Mouse (Mus musculus) neural tube, embryonic 12.5 days (tissue): ENCODE results near the gene Pigk. TPM values are rescaled to one million over a fixed set of nuclear protein-coding genes. Genes with fewer than 3 reads are reported as not detected.

Experiments used
- ATAC-seq: fragments of 200-750 bp; cut with Nextera tagmentation; 2 replicates; pipeline ENCODE4 v1.8.0; 2017; ENCODE audit warnings: low read depth, mild to moderate bottlenecking, moderate TSS enrichment, moderate library complexity; ENCODE audit not compliant: low FRiP score
- H3K27ac ChIP-seq: fragments of 300-500 bp; sonication (generic); 2 replicates; pipeline ENCODE4 v1.5.1; 2016
- H3K27me3 ChIP-seq: fragments of 300-500 bp; sonication (generic); replicated peaks from 2 replicates; pipeline ENCODE4 v1.6.1; 2016; ENCODE audit warnings: mild to moderate bottlenecking
- H3K36me3 ChIP-seq: fragments of 300-500 bp; sonication (generic); 2 replicates; pipeline ENCODE4 v1.6.1; 2016; ENCODE audit warnings: mild to moderate bottlenecking
- H3K4me1 ChIP-seq: fragments of 300-500 bp; sonication (generic); 2 replicates; pipeline ENCODE4 v1.6.1; 2016
- H3K4me2 ChIP-seq: fragments of 300-500 bp; sonication (generic); replicated peaks from 2 replicates; pipeline ENCODE4 v1.6.1; 2016; ENCODE audit warnings: mild to moderate bottlenecking
- H3K4me3 ChIP-seq: fragments of 300-500 bp; sonication (generic); 2 replicates; pipeline ENCODE4 v1.5.1; 2016
- H3K9ac ChIP-seq: fragments of 300-500 bp; sonication (generic); 2 replicates; pipeline ENCODE4 v1.6.1; 2016; ENCODE audit warnings: mild to moderate bottlenecking
- H3K9me3 ChIP-seq: fragments of 300-500 bp; sonication (generic); 2 replicates; pipeline ENCODE4 v1.6.1; 2016; ENCODE audit warnings: mild to moderate bottlenecking
- WGBS: fragments of 180-500 bp; shearing (Covaris S2); methylation state at CpG from one replicate; pipeline ENCODE4 v1.1.7; 2016; 5-methylcytosine and 5-hydroxymethylcytosine counted together
- polyA plus RNA-seq: library from polyadenylated mRNA; unstranded; fragments of >200 nt; fragmentation: Nextera tagmentation; extraction: Ambion mirVana; gene quantifications from 2 replicates; pipeline ENCODE4 v1.2.1, GENCODE M21; 2016

Gene Pigk
- polyA plus RNA-seq, 1 experiment from 2014 or later, result 45.9 TPM

DNA sequence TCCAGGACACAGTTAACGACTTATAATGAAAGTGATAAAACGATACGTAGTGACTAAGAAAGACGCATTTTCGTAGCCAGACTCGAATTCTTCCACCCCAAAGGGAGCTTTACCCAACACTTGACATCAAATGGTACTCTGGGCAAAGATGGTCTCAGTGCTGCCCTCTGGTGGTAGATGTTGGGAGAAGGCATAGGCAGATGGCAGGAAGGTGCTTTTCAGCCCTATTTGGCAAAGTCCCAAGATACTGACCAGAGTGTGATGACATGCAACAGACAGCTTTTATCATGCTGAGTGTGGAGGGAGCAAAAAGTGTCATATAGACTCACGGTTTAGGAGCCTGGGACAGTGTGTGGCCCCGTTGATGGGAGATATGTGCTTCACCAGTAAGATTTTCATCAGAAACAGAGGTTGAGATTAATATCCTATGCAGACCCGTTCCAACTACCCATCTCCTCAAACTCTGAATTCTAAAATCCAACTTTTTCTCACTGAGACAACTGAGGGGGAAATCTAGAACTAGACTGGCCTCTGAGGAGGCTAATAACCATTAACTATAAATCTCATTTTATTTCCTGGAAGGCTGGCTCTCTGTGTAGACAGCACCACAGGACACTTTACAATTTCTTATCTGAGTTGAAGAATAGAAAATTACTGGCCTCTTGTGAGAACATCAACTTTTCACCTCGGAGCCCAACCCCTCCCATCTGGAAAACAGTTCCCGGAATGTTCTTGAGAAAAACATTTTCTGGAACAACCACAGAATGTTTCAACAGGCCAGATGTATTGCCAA, 244.7 kb downstream of the Pigk start:
- H3K27ac ChIP-seq, result no peak overlapping the region
- H3K9ac ChIP-seq, result no peak overlapping the region
- no peak overlapping the region for H3K4me2 ChIP-seq
- H3K4me1 ChIP-seq, result no peaks in the 10 kb centered on the region
- H3K27me3 ChIP-seq, result no peaks in the 10 kb centered on the region
- no peaks in the 10 kb centered on the region for H3K9me3 ChIP-seq
- 64% methylated on average over 11 of the region's 11 CpGs for WGBS
- H3K36me3 ChIP-seq, result no peaks in the 10 kb centered on the region
- no peak for ATAC-seq
- no peak overlapping the region for H3K4me3 ChIP-seq

DNA sequence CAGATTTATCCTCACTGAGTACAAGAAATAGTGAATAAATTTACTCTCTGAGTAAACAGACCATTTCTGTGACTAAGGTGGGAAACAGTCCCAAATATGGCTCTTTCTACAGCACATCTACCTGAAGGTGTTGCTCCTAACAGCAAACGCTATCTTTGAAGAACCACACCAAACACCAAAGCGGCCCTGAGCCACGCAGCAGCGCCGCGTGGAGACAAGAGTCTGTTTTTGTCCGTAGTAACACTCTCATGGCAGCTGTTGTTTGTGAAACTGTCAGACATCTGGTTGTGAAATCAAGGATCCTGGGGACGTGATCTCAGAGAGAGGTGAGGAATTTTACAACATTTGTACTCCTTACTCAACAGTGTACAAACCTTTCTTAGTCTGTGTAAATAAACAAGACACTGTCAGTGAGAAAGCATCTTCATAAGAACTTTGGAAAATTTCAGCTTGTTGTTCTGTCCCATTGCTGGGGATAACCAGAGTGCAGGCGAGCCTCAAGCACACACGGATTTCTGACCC, 248.0 kb downstream of the Pigk start:
- WGBS, result 78% methylated on average over 10 of the region's 10 CpGs
- ATAC-seq, result no peak
- Histone ChIP-seq H3K27me3 (no peaks in the 10 kb centered on the region), H3K4me3 (no peak overlapping the region), H3K4me2 (no peak overlapping the region), H3K36me3 (no peaks in the 10 kb centered on the region), H3K9me3 (0 out of 2 replicates have a peak, but pooled peaks cover 2% of the 10 kb centered on the region), H3K4me1 (no peaks in the 10 kb centered on the region), H3K27ac (no peak overlapping the region), H3K9ac (no peak overlapping the region)

DNA sequence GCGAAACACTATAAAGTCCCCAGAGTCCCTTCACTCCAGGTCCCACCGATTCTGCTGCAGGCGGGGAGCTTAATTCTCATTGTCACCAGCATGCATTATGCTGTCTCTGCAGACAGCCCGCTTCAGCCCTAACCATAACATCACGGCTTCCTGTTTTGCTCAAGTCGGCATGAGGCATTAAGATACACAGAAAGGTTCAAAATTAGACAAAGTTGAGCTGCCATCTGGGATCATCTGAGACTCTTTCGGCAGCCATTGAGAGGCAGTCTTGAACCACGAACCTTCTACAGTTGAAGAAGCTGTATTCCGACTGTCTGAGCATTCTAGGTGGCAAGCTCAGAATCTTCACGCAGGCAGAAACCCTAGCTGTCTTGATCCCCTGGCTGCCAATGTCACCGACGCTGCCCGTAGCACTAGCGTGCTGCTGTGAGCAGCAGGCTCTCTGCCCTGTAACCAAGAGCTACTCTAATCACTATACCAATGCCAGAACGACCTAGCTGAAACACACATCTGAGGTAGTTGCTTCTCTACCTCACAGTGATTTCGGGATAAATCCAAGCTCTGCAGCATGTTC, 256.0 kb downstream of the Pigk start:
- Histone ChIP-seq H3K9ac (no peak overlapping the region), H3K27me3 (no peaks in the 10 kb centered on the region), H3K9me3 (0 out of 2 replicates have a peak, but pooled peaks cover 2% of the 10 kb centered on the region), H3K36me3 (no peaks in the 10 kb centered on the region), H3K27ac (no peak overlapping the region), H3K4me2 (no peak overlapping the region), H3K4me3 (no peak overlapping the region), H3K4me1 (no peaks in the 10 kb centered on the region)
- ATAC-seq, result no peak
- 72% methylated on average over 16 of the region's 16 CpGs for WGBS

DNA sequence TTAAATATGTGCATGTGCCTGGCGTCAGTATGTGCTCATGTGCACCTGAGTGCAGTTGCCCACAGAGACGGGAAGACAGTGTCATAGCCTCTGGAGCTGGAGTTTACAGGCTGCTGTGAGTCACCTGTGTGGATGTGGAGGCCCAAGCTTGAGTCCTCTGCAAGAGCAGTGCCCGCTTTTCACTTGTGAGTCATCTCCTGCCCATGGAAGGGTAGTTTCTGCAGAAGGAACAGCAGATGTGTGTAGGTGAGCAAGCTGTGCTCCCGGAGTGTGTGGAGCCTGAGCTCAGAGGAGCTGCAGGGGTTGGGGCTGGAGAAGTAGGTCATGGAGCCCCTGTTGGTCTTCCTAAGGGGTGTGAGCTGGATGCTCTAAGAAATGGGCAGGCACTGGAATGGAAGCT, 257.5 kb downstream of the Pigk start:
- Histone ChIP-seq H3K4me3 (no peak overlapping the region), H3K27ac (no peak overlapping the region), H3K36me3 (no peaks in the 10 kb centered on the region), H3K9ac (no peak overlapping the region), H3K4me2 (no peak overlapping the region), H3K9me3 (0 out of 2 replicates have a peak, but pooled peaks cover 2% of the 10 kb centered on the region), H3K27me3 (no peaks in the 10 kb centered on the region), H3K4me1 (no peaks in the 10 kb centered on the region)
- no peak for ATAC-seq
- WGBS, result 89% methylated on average over 4 of the region's 4 CpGs

DNA sequence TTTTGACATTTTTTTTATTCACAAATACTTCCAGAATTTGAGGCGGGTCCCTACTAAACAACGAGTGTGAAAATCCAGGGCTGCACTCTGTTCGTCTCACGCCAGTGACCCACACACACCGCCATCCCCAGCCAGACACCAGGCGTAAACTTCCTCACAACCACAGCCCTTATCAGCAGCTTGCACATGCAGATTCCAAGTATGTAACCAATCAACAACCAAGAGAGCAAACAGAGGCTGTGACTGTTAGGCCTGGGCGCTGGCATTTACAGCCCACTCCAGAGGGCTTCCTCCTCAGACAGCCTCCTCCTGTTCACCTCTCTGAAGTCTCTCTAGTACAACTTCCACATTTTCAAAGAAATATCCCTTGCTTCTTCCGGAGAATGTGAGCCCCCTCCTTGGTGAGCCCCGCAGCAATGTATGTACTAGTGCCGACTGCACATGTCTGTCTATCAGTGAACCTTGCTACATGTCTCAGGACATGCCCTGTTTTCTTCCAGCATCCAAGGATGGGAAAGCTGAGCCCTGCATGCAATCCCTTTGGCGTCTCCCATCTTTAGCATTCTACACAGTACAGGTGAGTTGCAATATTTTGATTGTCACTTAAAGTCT, 265.7 kb downstream of the Pigk start:
- Histone ChIP-seq H3K27me3 (peaks cover 15% of the 10 kb centered on the region), H3K9ac (no peak overlapping the region), H3K4me1 (peaks cover 19% of the 10 kb centered on the region), H3K9me3 (no peaks in the 10 kb centered on the region), H3K27ac (no peak overlapping the region), H3K36me3 (no peaks in the 10 kb centered on the region), H3K4me2 (peak overlapping the region; percentile 92), H3K4me3 (no peak overlapping the region)
- 78% methylated on average over 11 of the region's 11 CpGs for WGBS
- no peak for ATAC-seq

DNA sequence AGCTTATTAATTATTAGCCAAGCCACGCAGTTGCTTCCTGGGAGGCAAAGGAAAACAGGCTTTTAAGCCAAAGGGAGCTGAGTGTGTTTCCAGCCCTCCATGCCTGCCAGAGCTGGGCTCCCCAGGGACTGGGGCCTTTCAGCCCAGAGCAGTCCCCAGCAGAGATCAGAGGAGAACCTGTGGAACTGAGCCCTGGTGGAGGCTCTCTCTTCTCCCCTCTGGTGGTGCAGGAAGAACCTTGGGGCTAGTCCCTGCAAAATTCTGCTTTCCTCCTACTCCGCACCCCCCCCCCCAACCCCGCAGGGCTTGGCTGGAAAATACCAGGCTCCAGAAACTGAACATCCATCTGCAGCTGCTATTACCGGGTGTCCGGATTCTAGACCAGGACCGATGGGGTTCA, 266.5 kb downstream of the Pigk start:
- H3K9me3 ChIP-seq, result no peaks in the 10 kb centered on the region
- peak overlapping the region; percentile 52 for H3K4me3 ChIP-seq
- no peak for ATAC-seq
- H3K9ac ChIP-seq, result peak overlapping the region; percentile 61
- H3K27me3 ChIP-seq, result peaks cover 15% of the 10 kb centered on the region
- H3K27ac ChIP-seq, result no peak overlapping the region
- H3K36me3 ChIP-seq, result no peaks in the 10 kb centered on the region
- 5% methylated on average over 6 of the region's 6 CpGs for WGBS
- peak overlapping the region; percentile 92 for H3K4me2 ChIP-seq
- peaks cover 19% of the 10 kb centered on the region for H3K4me1 ChIP-seq

DNA sequence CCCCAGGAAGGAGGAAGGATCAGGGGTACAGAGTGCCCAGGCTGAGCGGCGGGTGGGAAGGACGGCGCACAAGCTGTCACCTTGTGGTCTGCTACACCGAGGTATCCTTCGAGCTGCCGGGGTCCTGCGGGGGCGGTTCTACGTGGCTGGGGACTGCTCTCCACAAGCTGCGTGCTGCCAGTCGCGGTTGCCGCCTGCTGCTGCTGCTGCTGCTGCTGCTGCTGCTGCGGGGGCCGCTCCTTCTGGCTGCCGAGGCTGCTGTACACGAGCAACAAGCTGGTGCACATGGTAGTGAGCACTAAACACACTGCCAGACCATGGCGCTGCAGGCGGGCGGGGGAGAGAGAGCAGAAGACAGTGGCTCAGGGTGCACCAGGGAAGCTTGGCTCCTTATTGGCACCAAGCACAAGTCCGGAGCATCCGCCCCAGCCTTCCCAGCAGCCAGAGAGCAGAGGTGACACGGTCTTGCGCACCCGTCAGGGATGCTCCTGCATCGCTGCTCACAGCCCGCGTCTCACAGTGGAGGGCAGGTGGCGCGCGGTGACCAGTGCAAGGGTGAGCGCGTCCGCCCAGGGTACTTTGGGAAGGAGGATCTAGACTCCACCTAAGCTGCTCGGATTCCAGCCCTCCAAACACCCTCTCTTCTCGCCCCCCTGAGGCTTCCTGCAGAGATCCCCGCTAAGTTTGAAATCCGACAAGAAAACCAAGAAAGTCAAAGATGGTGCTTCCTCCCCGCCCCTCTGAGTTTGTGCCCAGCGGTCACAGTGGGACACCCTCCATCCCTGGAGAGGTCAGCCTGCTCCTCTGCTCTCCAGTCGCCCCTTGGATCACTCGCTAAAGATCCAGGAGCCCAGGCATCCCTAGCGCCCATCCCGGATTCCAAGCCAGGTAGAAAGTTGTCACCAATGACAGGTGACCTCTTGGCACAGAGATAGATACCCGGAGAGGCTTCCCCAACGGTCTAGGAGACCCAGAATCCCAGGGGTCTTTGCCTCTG, 267.4 kb downstream of the Pigk start:
- peak; percentile 77 for ATAC-seq
- peak overlapping the region; percentile 52 for H3K4me3 ChIP-seq
- H3K27ac ChIP-seq, result peak overlapping the region; percentile 34; the same call in 1 of the 2 replicates
- peak overlapping the region; percentile 92 for H3K4me2 ChIP-seq
- H3K4me1 ChIP-seq, result peaks cover 19% of the 10 kb centered on the region
- no peaks in the 10 kb centered on the region for H3K36me3 ChIP-seq
- H3K9me3 ChIP-seq, result no peaks in the 10 kb centered on the region
- H3K9ac ChIP-seq, result peak overlapping the region; percentile 61
- peaks cover 15% of the 10 kb centered on the region for H3K27me3 ChIP-seq
- WGBS, result under 1% methylated on average over 47 of the region's 47 CpGs

DNA sequence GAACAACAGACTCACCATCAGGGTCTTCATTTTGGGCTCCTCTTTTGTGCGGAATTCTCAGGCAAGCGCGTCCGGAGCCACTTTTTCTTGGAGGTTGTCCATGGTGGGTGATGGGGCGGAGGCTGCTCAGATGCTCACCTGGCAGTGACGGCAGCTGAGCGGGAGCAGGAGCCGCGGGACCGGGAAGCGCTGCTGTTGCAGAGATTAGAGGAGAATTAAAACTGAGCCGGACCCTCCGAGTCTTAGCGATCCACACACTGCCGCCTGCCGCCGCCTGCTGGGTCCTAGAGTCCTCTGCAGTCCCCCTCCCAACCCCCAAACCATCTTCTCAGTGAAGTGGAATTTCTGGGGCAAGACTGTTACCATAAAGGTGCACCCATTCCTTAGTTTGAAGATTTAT, 268.1 kb downstream of the Pigk start, which contains the start of gene St6galnac5:
Gene St6galnac5 (minus strand): TSS at position 259 of the 400 bp plus-strand sequence.
- Histone ChIP-seq H3K4me2 (peak within 1 kb of the TSS; percentile 92), H3K9ac (peak within 1 kb of the TSS; percentile 61), H3K9me3 (no peaks in the 10 kb centered on the region), H3K4me1 (peaks cover 19% of the 10 kb centered on the region), H3K36me3 (no peaks in the 10 kb centered on the region), H3K27me3 (peaks cover 15% of the 10 kb centered on the region), H3K27ac (peak within 1 kb of the TSS; percentile 34; the same call in 1 of the 2 replicates), H3K4me3 (peak within 1 kb of the TSS; percentile 52)
- 2% methylated on average over 17 of the region's 17 CpGs for WGBS
- ATAC-seq, result peak; percentile 59

DNA sequence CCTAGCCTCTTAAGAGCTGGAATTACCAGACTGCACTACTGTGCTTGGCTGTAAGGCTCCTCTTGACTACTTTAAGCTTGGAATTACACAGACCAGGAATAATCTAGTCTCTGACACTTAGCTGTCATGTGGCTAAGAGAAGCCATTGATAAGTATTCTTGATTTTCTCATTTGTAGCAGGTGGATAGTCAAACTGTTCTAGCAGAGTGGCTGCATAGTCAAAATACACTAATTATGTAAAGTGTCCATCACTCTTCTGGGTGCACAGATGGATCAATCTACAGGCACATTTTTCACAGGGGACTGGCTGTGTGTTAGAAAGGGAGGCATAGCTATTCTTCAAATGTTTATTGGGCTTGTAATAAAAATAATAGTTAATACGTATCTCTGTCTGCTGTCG, 276.9 kb downstream of the Pigk start:
- H3K4me3 ChIP-seq, result no peak overlapping the region

DNA sequence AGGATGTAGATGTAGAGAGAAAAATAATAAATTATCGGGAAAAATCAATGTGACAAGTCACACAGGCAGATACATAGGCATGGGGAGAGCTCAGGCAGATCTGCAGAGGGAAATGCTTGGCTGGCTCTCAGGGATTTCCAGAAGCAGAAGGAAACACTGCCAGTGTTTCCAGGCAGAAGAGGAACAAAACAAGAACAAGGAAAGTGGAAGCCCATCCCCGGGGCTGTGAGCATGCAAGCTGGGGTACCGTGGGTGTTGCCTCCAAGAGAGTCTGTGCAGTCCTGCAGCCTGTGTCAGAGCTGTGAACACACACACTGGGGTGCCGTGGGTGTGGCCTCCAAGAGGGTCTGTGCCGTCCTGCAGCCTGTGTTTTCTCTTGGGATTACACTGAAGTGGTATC, 279.7 kb downstream of the Pigk start:
- H3K4me3 ChIP-seq, result no peak overlapping the region
- H3K27ac ChIP-seq, result no peak overlapping the region
- no peaks in the 10 kb centered on the region for H3K27me3 ChIP-seq
- H3K9me3 ChIP-seq, result no peaks in the 10 kb centered on the region
- no peaks in the 10 kb centered on the region for H3K4me1 ChIP-seq
- ATAC-seq, result no peak
- H3K36me3 ChIP-seq, result no peaks in the 10 kb centered on the region
- no peak overlapping the region for H3K9ac ChIP-seq
- 68% methylated on average over 5 of the region's 5 CpGs for WGBS
- H3K4me2 ChIP-seq, result no peak overlapping the region

More for the DNA sequence above, 276.9 kb downstream of the Pigk start:
- Histone ChIP-seq H3K4me2 (no peak overlapping the region), H3K27ac (no peak overlapping the region), H3K9ac (no peak overlapping the region), H3K4me1 (no peaks in the 10 kb centered on the region), H3K27me3 (no peaks in the 10 kb centered on the region), H3K36me3 (no peaks in the 10 kb centered on the region), H3K9me3 (no peaks in the 10 kb centered on the region)
- no peak for ATAC-seq
- 77% methylated on average over 2 of the region's 2 CpGs for WGBS

DNA sequence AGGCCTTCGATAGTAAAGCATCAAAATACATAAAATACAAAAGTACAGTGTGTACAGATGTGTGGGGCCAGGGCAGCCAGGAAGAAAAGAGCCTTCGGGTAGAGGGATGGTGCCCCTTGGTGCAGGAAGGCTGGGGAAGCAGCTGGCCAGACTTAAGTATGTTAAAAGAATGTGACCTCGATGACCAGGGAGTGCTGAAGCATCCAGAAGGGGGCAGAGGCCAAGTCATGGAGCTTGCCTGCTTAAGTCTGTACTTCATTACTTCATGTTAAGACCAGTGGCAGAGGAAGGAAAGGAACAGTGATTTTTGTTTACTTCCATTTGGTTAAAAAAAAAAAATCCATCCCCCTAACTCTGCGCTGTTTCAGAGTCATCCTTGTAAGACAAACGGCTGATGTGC, 284.2 kb downstream of the Pigk start:
- no peak for ATAC-seq
- H3K9me3 ChIP-seq, result no peaks in the 10 kb centered on the region
- H3K4me3 ChIP-seq, result no peak overlapping the region
- no peaks in the 10 kb centered on the region for H3K27me3 ChIP-seq
- no peaks in the 10 kb centered on the region for H3K36me3 ChIP-seq
- H3K4me1 ChIP-seq, result no peaks in the 10 kb centered on the region
- H3K9ac ChIP-seq, result no peak overlapping the region
- 65% methylated on average over 5 of the region's 5 CpGs for WGBS
- no peak overlapping the region for H3K27ac ChIP-seq
- no peak overlapping the region for H3K4me2 ChIP-seq
